11 mouse cellular contexts compared by ENCODE assay signal in the genomic region with DNA sequence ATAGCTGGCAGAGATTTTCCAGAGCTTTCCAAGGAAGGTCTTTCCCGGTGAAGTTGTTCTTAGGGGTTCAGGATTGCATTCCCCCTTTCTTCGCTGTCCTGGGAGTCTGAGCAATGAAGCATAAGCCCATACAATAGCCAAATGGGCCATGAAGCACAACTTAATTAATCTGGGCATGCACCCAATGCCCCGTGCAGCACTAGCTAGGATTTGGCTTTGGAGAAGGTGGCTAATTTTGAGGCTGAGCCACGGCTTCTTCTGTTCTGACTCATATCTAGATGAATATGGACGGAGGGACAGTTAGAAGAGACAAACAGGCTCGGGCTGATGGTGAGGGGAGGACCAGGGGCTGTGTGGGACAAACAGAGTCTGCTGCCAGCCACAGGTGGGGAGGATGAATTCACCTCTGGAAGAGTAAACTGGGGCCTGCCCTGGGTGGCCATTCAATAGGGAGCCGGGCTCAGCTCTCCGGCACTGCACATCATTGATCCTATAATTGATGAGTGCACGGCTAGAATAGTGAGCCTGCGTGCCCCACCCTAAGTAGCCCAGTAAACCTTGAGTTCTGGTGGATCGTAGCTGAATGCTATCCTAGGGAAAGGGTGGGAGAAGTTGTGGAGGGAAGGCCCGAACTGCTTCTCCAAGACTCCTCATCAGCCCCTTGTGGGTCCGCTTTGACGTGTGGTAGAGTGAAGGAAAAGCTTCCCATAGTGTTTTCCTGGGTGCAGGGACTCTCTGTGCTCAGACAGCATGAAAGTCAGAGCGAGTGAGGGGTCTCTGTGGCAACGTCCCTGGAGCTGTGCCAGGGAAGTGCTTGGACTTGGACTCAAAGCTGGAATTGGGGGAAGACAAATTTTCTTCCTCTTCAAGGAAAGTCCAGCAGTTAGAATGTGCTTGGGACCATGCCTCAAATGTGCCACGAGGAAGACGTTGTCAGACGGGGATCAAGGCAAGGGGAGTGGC.
A peak's percentile ranks its signal among the peaks of the same experiment; 100 is the strongest.
DNase-seq lines count a peak whose midpoint lies in the region; ATAC-seq and TF ChIP-seq lines count a peak whose summit lies in the region.
"Had no signal": no experiment of that assay in that cellular context is flagged by ENCODE, and none has a peak within 500 bp of the region (broad histone marks: within the 10 kb centered on the region; RNA-seq: fewer than 3 reads in every experiment).

No protein-coding gene starts in this region.

- H3K4me1 ChIP-seq in hindbrain, embryonic 10.5 days (replicated peaks) = peaks cover 41% of the 10 kb centered on the region
- H3K4me1 ChIP-seq in neural tube, embryonic 13.5 days (replicated peaks) = peaks cover 32% of the 10 kb centered on the region

- H3K27me3 ChIP-seq in hindbrain, embryonic 10.5 days (ENCODE audit: insufficient read depth, poor library complexity, severe bottlenecking) = peaks cover 35% of the 10 kb centered on the region; the same call in 1 of the 2 replicates
- no peaks in the 10 kb centered on the region for H3K27me3 ChIP-seq in neural tube, embryonic 13.5 days
- H3K27me3 ChIP-seq: embryonic facial prominence, embryonic 15.5 days had no signal

- no peaks in the 10 kb centered on the region for H3K36me3 ChIP-seq in hindbrain, embryonic 10.5 days
- H3K36me3 ChIP-seq in neural tube, embryonic 13.5 days = no peaks in the 10 kb centered on the region
- H3K36me3 ChIP-seq: embryonic facial prominence, embryonic 15.5 days had no signal

- peak; percentile 67 for ATAC-seq in neural tube, embryonic 13.5 days (ENCODE audit: low read depth)
- ATAC-seq in activated CD4-positive, CD25-positive, alpha-beta regulatory T cell, adult 4 months = no peak

- H3K9ac ChIP-seq in neural tube, embryonic 13.5 days = no peak overlapping the region
- H3K9ac ChIP-seq: embryonic facial prominence, embryonic 15.5 days had no signal

- DNase-seq in cerebellum, adult 9-10 months = peak; percentile 13
- no peak for DNase-seq in cerebellum, adult 9-11 months
- peak; percentile 31 to 55 for DNase-seq in layer of hippocampus, adult 2 months (ENCODE audit: low spot score in 2 of 2)
- DNase-seq in layer of hippocampus, adult 9-11 months = no peak
- peak; percentile 5 for DNase-seq in hindbrain, embryonic 10.5 days (ENCODE audit: low spot score)
- no peak for DNase-seq in adrenal gland, postnatal 25 days
- DNase-seq: spleen, adult 18-20 months had no signal

- peak overlapping the region; percentile 77 for H3K27ac ChIP-seq in layer of hippocampus, adult 2 months
- peak overlapping the region; percentile 25 for H3K27ac ChIP-seq in hindbrain, embryonic 10.5 days
- H3K27ac ChIP-seq in neural tube, embryonic 13.5 days (replicated peaks) = peak overlapping the region; percentile 38
- H3K27ac ChIP-seq: embryonic facial prominence, embryonic 15.5 days; kidney, postnatal 0 days had no signal

- no peak overlapping the region for H3K4me3 ChIP-seq in layer of hippocampus, adult 2 months
- no peak overlapping the region for H3K4me3 ChIP-seq in hindbrain, embryonic 10.5 days
- H3K4me3 ChIP-seq in neural tube, embryonic 13.5 days = no peak overlapping the region
- H3K4me3 ChIP-seq: embryonic facial prominence, embryonic 15.5 days had no signal

- no peak for TF ChIP-seq CTCF in layer of hippocampus, adult 2 months (conservative IDR thresholded peaks at IDR 0.05)

- H3K4me2 ChIP-seq in neural tube, embryonic 13.5 days = peak overlapping the region; percentile 20
- H3K4me2 ChIP-seq: embryonic facial prominence, embryonic 15.5 days had no signal

- 37% methylated on average over 19 of the region's 19 CpGs for WGBS in hindbrain, embryonic 10.5 days
- WGBS in neural tube, embryonic 13.5 days = 30% methylated on average over 19 of the region's 19 CpGs

- H3K9me3 ChIP-seq in hindbrain, embryonic 10.5 days = no peaks in the 10 kb centered on the region
- H3K9me3 ChIP-seq in neural tube, embryonic 13.5 days = no peaks in the 10 kb centered on the region
- H3K9me3 ChIP-seq: embryonic facial prominence, embryonic 15.5 days had no signal

Comparison
In these comparisons a context has a peak if more than half of its experiments do, and no peak if none do; other contexts are left out.
1. DNase-seq: peak in cerebellum, adult 9-10 months (single experiment), layer of hippocampus, adult 2 months (2 of 2) and hindbrain, embryonic 10.5 days (single experiment); none in cerebellum, adult 9-11 months (single experiment), layer of hippocampus, adult 9-11 months (single experiment) and adrenal gland, postnatal 25 days (single experiment).
2. H3K27ac ChIP-seq: peak in every context shown above with its lines; median percentile 77 in layer of hippocampus, adult 2 months; 38 in neural tube, embryonic 13.5 days; 25 in hindbrain, embryonic 10.5 days.